Mouse (Mus musculus): ENCODE data around the gene Fcrla.

- TF ChIP-seq CTCF (IDR thresholded peaks at IDR 0.05; ENCODE audit: insufficient read depth, low read length) (no peak), POLR2A (IDR thresholded peaks at IDR 0.05; ENCODE audit: borderline replicate concordance, extremely low read depth, low read depth, low read length) (no peak)
Observed at GRCm38 (mm10) chr1:170926941-170927340, 442 bp downstream of the Fcrla start.
